Mouse (Mus musculus) G1E-ER4 (cell line): Measurements from ENCODE around the gene Gla. TPM values are rescaled to one million over a fixed set of nuclear protein-coding genes. Genes with fewer than 3 reads are reported as not detected.

Experiments used
- GATA1 ChIP-seq: IDR thresholded peaks from one replicate; pipeline ENCODE4 v1.8.0; 2012; ENCODE audit warnings: low read length, inconsistent platforms
- polyA plus RNA-seq: library from polyadenylated mRNA; stranded (reverse); fragments of >175 nt; gene quantifications from 2 replicates; pipeline ENCODE4 v1.2.3, GENCODE M21; 2012

Gene Gla
- 0.21 and 0.23 TPM in 2 replicates for polyA plus RNA-seq

DNA sequence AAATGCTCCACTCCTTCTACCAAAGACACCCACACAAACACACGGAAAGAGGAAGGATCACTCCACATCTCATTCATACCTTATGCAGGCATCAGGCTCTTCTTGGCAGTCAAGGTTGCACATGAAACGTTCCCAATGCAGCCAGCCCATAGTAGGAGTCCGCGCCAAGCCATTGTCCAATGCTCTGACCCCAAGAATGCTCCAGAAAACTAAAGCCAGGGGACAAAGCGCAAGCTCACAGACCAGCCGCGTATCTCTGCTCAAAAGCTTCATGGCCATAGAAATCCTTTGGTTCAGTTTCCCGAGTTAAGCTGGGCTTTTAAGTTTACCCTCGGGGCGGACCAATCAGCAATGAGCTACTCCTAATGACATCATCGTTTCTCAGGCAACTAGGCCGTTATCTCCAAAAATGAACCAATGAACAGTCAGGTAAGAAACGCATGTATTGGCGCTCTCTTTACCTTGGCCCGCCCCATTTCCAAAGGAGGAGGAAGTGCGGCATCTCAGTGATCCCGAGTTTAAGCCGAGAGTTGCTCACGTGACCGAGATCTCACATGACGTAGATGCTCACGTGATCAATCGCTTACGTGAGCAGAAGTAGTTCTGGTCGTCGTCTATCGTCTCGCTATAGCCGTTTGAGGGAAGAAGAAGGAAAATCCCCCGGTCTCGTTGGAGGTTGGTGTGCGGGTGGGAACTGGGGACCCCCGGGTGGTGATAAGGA is at the start of gene Gla, which contains the start of gene Hnrnph2:
Gene Gla, minus strand, starts transcription at position 467 of the 721 bp plus-strand sequence.
Gene Hnrnph2, plus strand, starts transcription at position 521 of the 721 bp plus-strand sequence.
- no peak for TF ChIP-seq GATA1

DNA sequence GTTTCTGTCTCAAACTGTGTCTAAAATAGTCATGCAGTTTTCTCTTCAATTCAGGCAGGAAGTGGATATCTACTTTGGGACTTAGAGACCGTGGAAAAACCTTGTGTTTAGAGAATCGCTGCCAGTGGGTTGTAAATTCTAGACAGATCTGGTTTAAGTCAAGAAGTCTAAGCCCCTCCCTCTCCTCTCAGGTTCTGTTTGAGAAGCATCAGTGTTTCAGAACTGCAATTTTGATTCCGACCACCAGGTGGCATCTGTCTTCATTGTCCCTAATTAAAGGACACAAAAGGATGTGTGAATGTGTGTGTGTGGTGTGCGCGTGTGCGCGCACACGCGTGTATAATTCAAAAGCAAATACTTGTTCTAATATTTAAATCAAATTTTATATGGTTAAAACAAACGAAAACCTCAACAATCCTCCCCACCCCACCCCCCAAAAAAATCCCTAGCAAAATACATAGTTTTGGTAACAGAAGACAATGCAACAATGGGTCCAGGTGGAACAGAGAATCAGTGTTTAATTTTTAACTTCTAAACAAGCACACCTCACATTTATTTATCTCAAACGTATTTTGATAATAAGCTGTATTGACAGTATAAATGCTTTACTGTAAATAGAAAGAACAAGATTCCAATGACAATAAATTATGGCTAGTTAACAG is 47.2 kb upstream of the Gla start:
- TF ChIP-seq GATA1, result no peak

DNA sequence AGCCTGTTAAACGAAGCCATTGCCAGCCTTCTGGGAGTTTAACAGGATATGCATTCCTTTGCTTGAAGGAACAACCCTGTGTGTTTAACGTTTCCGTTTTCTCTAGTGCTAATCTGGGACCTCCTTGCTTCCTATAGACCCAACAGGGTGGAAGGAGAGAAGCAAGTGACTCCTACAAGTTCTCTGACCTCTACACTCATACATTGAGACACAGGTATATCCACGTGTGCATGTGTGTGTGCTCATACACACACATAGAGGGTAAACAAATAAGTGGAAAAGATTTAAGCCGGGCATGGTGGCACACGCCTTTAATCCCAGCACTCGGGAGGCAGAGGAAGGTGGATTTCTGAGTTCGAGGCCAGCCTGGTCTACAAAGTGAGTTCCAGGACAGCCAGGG is 46.5 kb upstream of the Gla start:
- no peak for TF ChIP-seq GATA1

DNA sequence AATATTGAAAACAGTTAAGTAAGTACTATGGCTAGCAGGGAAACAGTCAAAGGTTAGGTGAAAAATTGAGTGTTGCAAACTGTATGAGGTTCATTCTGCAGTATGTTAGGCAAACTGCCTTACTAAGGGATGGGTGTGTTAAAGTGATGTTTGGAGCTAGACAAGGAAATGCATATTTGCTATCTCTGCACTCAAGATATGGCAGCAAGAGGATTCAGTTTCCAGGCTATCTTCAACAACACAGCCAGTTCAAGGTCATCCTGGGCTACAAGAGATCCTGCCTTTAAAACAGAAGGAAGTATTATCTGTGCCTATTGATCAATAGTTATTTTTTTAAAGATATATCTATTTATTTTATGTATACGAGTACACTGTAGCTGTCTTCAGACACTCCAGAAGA is 45.4 kb upstream of the Gla start:
- no peak for TF ChIP-seq GATA1

DNA sequence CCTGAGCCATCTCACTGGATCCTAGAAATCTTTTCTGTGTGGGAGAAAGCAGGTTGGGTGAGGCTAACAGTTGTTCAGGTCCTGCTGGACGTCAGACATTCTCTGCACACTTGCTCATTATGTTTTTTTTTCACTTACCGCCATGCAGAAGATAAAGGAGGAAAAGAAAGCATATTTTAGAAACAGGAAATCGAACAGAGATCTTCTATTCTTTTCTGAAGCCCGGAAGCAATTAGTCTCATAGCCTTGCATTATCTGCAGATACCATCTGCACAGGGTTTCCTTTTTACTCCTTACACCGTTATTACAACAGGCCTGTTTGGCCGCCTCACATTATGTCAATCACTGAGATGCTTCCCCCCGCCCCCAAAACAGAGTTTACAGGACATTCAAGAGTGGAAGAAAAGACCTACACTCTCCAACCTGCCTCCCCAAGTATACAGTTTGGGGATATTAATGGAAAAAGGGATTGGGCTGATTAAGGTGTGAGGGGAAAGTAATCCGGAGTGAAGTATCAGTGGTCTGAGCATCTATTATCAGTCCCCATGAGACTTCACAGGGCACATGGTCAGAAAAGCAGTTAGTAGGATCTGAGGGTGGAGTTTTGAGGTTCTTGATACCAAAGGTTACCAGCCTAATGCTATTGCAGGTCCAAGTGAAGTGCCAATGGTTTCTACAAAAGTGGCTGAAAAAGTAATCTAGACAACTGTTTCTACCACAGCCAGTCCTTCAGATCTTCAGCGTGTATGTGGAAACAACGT is 40.3 kb upstream of the Gla start:
- TF ChIP-seq GATA1, result no peak

DNA sequence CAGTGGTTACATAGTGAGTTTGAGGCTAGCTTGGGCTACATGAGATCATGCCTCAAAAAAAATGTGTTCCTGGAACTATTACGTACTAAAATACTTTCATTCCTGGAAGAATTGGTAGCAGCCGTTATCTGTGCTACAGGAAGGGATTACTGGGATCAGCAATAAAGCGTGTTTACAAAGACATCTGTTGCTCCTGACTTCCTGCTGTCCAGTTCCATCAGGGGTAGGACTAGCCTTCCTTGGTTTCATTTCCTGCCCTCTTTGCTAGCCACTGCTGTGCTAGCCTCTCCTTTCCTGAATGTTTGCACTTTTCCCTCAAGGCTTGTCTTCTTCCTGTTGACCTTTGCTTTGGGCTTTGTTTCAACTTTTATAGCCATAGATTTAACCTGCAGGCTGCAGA is 34.9 kb upstream of the Gla start:
- TF ChIP-seq GATA1, result no peak

DNA sequence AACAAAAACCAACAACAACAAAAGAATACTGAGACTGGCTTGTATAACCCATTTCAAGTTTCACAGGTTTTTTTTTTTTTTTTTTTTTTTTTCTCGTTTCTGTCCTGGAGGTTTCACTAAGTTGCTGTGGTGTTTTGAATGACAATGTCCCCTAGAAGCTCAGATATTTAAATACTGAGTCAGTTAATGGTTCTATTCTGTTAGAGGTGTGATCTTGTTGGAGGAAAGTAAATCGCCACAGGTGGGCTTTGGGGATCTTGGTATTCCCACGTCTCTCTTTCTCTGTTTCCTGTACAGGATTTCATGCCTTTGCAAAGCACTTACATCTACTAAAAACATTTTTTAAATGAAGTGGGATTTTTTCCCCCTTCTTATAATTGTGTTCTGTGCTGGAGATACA is 34.2 kb upstream of the Gla start:
- no peak for TF ChIP-seq GATA1

DNA sequence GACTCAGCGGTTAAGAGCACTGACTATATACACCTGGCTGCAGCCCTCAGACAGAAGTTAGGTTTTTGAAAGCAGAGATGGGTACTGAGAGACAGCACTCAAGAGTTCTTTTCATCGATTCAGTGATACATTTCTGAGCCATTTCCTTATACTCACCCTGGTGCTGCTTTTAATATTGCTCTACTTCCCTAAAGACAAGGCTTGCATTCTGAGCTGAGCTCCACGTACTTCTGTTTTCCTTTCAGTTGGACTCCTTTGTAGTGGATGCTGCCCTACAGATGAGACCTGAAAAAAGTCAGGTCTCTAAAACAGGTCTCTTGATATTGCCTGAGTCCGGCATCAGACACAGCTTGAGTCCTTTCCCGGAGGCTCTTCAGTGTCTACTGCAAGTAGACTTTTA is 31.8 kb upstream of the Gla start:
- TF ChIP-seq GATA1, result no peak

DNA sequence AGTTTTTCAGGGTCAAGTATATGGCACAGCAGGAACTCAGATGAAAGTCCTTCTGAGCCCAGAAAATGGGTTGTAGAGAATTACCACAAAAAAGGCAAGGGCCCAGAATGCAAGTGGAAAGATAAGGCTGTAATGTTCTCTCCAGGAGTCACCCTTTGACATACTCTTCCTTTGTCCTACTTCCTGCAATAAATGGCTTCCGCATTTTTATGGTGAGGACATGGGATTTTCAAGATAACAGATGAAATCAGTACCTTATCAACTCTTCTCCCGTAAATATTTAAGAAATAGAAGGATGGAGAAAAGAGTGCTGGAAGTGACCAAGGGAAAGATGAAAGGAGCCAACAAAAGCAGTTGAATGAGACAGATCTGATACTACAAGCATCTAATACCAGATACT is 27.3 kb upstream of the Gla start:
- TF ChIP-seq GATA1, result no peak

DNA sequence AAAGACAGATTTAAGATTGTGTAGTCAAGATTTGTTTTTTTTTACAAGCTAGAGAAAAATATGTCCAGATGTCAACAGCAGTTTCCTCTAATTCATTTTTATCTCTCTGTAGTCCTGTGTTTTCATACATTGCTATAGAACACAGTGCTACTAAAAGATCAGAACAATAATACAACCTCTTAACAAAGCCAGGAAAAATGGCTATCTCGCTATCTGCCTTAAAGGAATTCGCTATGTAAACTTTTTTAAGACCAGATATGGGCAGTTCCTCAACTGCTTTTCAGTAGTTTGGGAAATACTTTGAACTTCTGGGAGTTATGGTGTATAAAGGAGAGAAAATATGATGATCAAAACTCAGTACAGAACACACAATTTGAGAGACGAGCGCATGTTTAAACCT is 22.4 kb upstream of the Gla start:
- no peak for TF ChIP-seq GATA1

DNA sequence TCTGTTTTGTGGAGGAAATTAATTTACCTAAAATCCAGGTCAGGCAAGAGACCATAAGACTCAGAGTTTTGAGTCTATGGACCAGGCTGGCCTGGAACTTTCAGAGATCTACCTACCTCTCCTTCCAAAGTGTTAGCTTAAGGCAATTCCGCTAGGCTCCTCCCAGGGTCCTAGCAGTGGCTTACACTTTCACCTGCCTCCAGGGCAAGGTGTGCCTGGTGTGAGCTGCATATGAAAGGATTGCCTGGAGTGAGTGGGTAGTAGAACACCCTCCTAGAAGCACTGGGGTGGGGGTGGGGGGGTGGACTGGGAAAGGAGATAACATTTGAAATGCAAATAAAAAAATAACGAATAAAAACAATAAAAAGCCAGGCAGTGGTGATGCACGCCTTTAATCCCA is 20.8 kb upstream of the Gla start:
- TF ChIP-seq GATA1, result no peak

DNA sequence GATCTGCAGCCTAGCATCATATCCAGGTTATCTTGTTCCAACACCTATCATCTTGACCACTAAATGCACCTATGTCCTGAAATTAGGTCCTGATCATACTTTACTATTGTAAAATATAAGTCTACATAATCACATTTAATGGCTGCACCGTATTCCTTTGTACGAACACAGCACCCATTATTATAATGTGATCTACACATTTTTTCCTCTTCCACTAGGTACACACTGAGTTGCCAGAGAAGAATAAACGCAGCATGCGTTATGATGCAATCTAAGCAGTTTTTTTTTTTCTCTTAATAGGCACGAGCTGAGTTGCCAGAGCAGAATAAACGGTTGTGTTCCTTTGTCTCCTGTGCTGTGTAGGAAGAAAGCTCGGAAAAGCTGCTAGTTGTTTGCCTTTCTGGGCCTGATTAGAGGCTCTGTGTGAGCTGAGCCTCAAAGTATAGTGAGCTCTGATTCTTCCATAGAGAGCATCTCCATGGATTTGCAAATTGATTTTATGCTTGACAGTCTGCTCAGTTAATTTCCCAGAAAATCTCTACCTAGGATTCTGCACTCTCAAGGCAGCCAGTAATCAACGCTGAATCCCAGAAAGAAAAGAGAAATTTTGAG is 19.4 kb upstream of the Gla start:
- TF ChIP-seq GATA1, result no peak

DNA sequence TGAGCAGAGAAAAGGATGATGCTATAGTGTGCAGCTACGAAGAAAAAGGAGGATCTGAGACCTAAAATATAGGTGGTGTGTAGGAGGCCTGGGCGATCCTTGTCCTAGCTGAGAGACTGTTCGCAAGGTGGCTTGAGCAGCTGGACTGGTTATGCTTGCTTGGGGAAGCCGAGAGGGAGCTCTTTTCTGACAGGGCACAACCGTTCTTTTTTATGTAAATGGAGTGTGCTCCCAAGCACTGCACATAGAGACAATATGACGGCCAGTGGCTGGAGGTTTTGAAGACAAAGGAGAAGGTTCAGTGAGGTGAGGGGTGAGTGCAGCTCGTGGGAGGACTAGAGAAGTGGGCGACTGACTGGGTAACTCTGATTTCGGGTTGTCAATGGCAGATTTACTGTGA is 18.8 kb upstream of the Gla start:
- no peak for TF ChIP-seq GATA1

DNA sequence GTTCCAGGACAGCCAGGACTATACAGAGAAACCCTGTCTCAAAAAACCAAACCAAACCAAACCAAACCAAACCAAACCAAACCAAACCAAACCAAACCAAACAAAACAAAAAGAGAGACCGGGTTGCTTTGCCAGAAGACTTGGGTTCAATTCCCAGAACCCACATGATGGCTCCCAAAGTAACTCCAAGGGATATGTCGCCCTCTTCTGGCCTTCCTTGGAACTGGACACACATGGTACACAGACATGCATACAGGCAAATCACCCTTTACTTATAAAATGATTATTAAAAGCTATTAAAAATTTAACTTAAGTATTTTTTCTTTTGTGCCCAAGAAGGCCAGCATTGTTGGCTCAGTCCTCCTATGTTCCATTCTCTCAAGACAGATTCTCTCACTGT is 13.4 kb upstream of the Gla start:
- no peak for TF ChIP-seq GATA1

DNA sequence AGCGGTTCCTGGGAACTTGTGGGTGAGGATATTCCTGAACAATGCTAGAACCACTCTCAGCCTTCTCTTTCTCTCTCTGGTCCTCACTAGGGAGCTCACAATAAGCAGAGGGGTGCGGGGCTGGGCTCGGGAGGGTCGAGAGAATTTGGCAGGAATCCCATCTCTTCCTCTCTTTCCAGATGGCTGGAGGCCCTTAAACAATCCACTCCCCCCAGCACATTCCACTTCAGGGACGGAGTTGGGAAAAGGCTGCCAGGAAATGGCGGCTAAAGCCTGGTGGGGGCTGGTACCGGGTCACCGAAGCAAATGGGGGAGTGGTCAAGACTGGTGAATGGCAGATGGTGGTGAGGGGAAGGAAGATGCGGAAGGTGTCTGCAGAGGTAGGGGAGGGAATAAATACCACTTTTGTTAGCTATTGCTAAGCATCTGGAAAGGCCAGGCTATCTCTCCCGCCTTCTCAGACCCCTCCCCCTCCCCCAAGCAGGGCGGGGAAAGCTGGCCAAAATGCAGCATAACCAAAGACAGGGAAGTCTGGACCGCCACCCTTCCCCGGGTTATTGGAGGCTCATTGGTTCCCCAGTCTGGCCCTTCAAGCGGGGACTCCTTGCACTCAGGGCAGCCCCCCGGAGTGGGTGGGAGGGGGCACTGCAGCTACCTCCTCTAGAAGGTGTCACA is 11.5 kb upstream of the Gla start:
- no peak for TF ChIP-seq GATA1

DNA sequence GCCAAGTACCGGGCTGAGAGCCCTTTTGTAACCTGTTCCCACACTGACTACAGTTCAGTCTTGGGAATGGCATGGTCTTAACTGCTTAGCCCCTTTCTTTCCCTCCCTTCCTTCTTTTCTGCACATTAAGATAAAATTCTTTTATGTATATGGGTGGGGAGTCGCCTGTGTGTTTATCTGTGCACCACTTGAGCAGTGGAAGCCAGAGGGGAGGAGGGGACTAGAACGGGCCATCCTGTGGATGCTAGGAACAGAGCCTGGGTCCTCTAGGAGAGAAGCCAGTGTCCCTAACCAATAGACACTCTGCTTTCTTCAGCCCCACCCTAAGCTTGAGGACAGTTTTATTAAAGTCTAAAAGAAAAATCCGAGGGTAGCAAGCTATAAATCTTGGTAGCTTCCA is 10.1 kb upstream of the Gla start:
- TF ChIP-seq GATA1, result no peak

DNA sequence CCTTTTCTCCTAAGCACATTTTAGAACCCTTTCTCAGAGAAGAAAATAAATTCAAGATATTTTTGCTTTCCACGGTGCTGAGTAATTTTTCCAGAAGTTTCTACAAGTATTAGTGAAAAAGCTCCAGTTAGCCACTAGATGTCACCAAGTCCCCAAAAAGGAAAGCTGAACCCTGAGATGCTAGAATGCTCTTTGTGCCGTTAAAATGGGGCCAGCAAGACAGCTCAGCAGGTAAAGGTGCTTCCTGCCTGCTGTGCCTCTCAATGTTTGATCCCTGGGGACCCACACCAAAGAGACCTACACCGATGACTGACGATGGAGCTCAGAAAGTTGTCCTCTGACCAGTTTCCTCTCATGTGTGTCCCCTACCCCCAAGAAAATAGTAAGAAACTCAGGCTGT is 8.5 kb upstream of the Gla start:
- no peak for TF ChIP-seq GATA1
